Mouse (Mus musculus): ENCODE results near the gene Mns1. TPM values are rescaled to one million over a fixed set of nuclear protein-coding genes. Genes with fewer than 3 reads are reported as not detected.
A peak's percentile ranks its signal among the peaks of the same experiment; 100 is the strongest.

The Mns1 gene
- total RNA-seq, 1 experiment from 2014 or later = 6.8 TPM

DNA sequence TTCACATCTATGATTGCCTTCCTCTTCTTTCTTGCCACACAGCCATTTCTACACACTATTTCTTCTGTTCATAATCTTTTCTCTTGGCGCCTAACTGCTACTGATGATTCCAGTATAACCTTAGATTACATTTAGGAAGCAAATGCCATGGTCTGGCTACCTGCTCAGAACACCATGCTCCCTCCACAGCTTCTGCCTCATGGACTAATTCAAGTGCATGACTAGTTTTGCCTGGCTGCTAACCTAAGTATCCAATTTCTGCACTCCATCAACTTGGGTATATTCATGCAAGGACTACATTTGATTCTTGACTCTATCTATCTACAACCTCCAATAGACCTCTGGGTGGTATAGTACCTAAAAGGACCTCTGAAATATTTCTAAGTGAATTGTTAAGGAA lies 32.0 kb downstream of the Mns1 start:
- DNase-seq = no peak

DNA sequence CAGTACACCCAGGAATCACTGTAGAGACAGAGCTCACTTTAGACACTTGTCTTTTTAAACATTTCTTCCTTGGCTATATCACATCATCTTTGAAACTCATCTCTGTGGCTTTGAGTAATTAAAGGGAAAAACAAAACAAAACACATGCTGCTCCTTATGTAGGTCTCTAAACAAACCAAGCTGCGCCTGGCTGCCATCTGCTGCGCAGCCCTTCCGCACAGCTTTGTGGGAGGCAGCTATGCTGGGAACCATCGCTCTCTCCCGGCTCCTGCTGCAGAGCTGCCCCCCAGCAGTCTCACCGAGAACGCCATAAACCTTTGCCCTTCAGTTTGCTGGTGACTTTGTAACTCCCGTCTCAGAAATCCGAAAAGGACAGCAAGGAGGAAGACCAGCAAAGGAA lies 37.7 kb downstream of the Mns1 start:
- DNase-seq = no peak

DNA sequence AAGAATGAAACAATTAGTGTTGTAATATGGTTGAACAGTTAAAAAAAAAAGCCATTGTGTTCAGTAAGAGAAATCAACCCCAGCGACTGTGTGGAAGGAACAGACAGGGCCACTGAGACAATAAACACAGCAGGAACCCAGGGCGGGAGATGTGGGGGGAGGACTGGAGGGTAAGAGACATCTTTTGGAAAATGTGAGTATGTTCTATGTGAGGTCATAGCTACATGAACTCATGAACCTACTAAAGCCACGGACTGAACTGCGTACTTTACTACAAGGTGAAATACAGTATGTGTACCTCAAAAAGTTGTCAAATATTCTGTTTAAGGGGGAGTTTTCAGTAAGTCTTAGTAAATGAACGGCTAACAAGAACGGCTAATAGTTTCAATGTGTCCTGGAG lies 39.5 kb downstream of the Mns1 start:
- DNase-seq = no peak

DNA sequence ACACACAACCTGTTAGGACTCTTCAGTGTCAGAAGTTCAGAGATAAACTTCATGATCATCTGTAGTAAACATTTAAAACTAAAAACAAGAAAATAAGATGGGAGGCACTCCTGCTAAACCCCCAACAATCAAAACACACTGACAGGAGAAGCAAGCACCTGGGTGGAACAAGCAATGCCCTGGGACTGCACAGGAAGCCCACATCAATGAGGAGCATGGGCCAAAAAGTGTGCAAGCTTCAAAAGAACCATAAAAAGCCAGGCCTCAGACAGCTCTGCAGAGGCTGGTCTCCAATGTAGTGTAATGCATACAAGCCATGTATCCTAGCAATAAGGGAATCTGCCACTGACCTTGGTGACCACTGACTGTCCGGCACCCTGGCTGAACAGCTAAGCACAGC lies 41.5 kb downstream of the Mns1 start:
- no peak for DNase-seq

DNA sequence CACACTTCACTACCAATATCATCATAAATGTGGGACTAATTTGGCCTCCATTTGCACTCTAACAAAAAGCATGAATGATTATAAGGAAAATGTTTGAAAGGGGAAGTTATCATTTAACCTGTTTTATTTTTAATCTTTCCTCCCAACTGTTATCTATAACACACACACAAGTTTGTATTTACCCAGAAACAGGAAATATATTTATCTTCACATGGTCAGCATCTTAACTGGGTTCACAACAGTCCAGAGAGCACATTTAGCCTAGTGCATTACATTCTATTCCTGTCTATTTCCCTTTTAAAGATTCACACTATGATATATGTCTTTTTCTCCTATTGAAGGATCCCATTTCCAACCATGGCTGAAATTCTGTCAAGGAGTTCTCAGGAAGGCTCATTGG lies 50.7 kb downstream of the Mns1 start:
- no peak for DNase-seq

DNA sequence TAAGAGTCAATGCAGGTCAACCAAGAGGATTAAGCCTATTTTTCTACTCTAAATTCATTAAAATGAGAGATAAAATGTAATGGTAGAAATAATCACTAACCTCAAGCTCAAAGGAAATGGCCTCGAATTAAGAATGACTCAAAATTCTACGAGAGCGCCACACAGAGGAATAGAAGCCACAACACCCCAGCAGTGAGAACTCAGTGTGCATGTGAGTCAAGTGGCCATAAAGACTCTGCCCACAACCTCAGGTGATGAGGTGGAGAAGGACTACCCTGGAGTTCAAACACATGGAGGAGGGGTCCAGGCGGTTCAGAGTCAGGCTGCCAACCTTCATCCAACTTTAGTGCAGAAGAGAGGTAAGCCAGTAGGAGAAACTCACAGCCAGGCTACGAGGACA lies 51.3 kb downstream of the Mns1 start:
- no peak for DNase-seq

DNA sequence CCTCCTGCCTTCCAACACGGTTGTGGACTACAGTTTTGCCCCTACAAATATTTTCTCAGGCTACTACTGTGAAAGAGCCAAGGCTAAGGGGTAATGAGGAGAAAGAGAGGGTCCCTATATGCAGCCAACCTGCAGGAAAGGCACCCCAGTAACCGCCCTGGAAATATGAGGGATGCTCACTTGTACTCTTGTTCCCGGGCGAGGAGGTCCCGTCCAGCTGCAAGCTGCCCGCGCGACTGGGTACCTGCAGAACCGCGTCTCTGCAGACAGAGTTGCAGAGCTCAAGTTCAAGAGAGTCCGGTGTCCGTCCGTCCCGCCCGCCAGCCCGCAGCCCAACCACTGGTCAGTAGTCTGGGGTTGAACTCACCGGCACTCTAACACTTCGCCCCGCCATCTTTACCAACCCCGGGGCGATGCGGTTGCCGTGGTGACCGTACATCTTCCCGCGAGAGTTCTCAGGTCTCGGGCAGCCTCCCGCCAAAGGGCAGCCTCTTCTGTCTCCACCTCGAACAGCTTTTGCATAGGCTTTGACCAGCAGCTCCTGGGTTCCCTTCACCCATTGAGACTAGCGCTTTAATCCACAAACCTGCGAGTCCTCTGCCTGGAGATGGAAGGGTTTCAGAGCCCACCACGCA lies 53.9 kb downstream of the Mns1 start:
- DNase-seq = peak; percentile 97

DNA sequence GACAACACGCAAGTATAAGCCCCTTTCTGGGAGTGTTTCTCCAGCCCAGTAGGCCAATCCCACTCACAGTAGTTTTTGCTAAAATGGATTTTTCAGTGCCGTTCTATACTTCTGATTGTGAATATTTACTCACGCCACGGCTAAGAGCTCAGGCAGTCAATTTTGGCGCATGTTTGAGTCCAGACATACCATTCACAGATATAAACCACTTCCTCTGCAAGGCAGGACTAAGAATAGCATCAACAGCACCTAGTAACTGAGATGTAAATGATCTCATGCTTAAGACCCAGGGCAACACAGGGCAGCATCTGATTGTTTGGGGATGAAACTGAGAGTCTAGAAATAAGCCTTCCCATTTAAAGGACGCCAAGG lies 54.4 kb downstream of the Mns1 start, which contains the start of gene Tex9:
Tex9 (minus strand) TSS at position 19 of the 372 bp plus-strand sequence.
- no peak for DNase-seq

DNA sequence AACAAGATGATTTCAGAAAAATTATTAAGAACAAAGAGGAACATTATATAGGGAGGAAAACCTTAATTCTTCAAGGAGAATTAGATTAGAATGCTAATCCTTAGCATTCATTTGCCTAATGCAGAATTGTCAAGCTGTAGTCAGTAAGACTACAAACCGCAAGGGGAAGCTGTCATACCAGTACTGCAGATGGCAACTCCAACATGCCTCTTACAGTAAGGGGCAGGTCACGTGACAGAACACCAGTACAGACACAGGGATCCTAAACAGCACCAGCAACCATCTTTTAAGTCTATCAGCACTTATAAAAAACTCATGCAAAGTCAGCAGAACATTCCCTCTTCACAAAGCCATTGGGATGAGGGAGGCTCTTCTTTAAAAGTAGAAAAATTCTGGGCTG lies 55.7 kb downstream of the Mns1 start:
- no peak for DNase-seq

DNA sequence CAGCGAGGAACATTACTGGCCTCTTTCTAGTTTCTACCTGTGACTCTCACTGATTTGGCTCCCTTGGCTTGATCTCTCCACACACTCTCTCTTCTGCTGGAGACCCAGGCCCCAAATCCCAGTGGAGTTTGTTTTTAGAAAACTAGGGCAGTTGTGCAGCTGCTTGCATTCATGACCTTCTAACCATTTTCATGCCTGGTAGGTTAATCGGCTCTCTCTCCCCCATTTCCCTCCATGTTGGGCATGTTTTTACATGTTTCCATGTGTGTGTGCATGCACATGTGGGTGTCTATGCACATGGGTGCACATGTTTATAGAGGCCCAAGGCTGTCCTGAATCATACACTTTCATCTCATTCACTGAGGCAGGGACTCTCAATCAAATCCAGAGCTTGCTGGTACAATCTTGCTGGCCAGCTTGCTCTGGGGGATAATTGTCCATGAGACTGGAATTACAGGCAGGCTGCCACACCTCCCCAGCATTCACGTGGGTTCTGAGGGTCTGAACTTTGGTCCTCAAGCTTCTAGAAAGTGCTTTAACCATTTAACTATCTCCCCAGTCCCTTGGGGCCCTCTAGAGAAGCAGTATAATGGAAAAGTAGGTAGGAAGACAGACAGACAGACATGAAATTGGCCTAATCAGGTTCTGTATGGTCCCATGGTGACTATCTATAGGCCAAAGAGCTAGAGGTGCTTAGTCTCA lies 56.3 kb downstream of the Mns1 start:
- no peak for DNase-seq

DNA sequence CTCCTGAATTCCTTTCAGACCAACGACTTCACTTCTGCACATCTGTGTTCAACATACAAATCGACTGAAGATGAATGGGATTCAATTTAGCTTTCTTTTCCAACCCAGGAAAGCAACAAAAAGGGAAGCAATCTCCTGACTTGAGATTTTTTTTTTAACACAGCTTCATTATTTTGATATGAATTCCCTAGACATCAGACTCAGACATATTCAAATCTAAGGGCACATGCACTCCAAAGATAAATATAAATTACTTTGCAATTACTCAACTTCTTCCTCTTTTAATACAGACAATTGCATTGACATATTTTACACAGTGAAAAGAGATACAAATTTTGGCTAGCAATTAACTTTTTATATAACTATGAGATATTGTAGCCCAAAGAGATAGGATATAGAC lies 58.9 kb downstream of the Mns1 start:
- no peak for DNase-seq

DNA sequence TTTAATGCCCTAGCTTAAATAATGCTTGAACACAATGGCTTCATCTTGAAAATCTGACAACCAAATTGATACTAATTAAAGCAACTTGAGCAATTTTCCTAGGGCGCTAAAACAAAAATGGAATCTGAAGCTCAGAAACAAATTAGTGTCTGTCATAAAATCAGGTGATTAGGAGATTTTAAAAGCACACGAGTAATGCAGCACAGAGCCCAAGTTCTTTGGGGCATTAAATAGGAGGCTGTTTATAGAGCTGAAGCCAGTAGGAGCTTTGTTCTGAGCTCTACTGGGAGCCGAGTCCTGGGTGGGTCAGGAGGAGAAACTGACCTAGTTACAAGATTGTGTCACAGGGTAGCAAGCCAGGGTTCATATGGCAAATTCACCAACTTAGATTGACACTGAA lies 59.4 kb downstream of the Mns1 start:
- no peak for DNase-seq

Small RNA genes within 50 kb of the gene (microRNA-seq; reads per million reads assigned to microRNA genes)
- gene Gm28010 = 0 reads per million in 2 experiments

Other genes with a start within 250 kb of the Mns1 start
- 30.0 and 38.0 TPM in 2 replicates for gene Zfp280d, start 163.2 kb upstream of the Mns1 start, total RNA-seq (2021)
- 6.7 and 8.6 TPM in 2 replicates for gene Tex9, start 54.2 kb downstream of the Mns1 start, total RNA-seq (2021)
- gene Rfx7, start 94.2 kb downstream of the Mns1 start, total RNA-seq (2021) = 22.4 and 26.7 TPM in 2 replicates
- 490 and 493 TPM in 2 replicates for gene Nedd4, start 224.3 kb downstream of the Mns1 start, total RNA-seq (2021)

All from adrenal gland, postnatal 14 days (tissue).